Mouse (Mus musculus): ENCODE measurements at regions not wholly inside any gene's neighbourhood (a gene's known extent, or its start where the extent isn't known, plus 50 kb on each side); places are given as distances from the start of the nearest gene placed in this dataset.

- no peak for DNase-seq (ENCODE audit: low spot score)
Observed at GRCm38 (mm10) chr9:90683319-90683718, 412.7 kb upstream of the Tbc1d2b start.

DNA sequence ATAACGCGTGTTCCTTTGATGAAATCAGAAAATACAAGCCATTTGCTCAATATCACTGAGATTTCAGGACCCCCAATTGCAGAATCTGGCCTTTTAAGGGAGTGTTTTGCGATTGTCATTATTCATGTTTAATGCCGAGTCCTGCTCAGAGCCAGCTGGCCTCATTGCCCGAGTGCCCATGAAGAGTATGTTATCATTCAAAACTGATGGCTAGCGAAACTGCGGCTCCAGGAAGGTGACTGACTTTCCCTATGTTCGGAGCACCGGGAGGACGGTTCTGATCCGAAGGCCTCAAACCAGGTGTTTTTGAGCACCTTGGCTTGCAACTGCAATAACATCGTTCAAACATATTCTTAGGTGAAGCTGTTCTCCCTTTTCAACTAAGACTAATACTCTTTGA lies 419.5 kb upstream of the Tbc1d2b start:
- DNase-seq (ENCODE audit: low spot score): no peak

DNA sequence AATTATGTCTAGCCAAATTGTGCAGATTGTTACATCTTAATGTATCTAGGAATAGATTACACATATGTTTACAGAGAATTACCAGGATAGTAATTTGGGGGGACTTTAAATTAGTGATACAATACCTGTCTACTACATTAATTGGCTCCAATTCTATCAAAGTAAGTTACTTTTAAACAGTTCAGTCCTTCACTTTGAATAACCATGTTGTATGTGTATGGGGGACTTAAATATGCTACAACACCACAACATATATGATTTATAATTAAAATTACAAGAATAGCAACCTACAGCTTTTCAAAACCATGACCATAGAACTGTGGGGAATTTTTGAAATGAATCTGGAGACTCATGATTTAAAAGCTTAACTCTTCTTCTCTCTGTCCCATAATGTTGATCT lies 420.5 kb upstream of the Tbc1d2b start:
- no peak for DNase-seq (ENCODE audit: low spot score)

DNA sequence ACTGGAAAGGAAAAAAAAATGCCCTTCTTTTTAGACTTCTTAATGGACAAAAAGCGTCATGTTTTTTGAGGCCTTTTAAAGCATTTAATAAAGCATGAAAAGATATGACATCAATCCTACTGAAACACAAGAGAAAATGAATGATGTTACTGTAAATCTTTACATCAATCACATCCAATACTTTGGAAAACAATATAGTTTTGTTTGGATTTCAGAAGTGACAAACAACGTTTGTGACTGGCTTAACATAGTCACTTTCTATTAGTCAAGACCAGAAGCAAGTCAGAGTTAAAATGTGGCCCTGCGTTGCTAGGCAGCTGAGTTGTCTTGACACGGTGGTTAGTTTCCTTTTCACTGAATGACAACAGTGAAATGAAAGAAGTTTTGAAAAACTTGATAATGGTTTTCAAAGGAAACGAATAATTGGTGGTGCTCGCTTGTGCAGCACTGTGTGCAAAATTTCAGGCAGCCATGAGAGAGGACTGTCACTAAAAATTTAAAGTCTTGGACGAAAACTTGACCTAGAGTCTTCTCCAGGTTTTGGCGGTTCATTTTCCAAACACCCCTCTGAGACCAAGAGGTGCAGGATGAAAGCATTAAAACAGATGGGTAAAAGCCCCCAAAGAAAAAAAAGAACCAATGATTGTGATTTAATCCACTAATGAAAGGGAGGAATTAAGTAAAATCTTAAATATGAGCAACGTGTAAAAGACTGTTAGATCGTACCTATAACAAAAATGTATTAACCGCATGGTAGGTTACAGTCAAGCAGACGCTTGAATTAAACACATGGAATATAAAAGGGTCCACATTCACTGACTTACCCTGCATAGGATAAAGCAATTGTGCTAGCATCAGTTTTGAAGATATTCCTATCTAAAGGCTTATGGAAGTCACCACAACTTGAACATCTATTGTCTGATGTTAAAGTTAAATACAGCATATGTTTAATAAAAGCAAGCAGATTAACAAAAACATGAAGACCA lies 421.4 kb upstream of the Tbc1d2b start:
- DNase-seq (ENCODE audit: low spot score): no peak

- no peak for DNase-seq (ENCODE audit: low spot score)
Observed at GRCm38 (mm10) chr9:90693031-90693671, 422.5 kb upstream of the Tbc1d2b start.

DNA sequence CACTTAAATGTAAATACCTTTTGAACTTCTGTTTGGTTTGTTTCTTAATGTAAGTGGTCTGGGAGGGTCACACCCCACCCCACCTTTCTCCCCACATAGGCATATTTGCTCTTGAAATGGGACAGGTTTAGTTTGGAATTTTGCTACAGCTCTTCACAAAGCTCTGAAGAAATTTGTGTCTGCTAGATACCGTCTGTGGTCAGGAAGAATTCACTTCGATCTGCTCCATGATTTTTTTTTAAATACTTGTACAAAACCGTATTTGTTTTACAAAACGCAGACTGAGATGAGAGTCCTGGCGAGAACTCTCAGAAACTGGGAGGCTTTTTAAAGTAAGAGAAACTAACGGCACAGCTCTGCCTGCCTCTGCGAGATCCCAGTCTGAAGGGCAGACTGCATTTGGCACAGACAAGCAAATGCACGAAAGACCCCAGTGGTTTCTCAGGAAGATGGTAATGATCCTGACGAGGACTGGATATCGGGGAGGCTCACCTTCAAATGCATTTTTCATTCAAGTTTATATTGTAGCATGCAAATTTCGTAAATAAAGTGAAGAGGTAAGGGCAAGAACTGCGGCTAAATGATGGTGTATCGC lies 423.5 kb upstream of the Tbc1d2b start:
- DNase-seq (ENCODE audit: low spot score): no peak

GRCm38 (mm10) chr9:90695693-90696092 lies 425.1 kb upstream of the Tbc1d2b start:
- DNase-seq (ENCODE audit: low spot score): no peak

GRCm38 (mm10) chr9:90697279-90698000 lies 426.8 kb upstream of the Tbc1d2b start:
- DNase-seq (ENCODE audit: low spot score): no peak

DNA sequence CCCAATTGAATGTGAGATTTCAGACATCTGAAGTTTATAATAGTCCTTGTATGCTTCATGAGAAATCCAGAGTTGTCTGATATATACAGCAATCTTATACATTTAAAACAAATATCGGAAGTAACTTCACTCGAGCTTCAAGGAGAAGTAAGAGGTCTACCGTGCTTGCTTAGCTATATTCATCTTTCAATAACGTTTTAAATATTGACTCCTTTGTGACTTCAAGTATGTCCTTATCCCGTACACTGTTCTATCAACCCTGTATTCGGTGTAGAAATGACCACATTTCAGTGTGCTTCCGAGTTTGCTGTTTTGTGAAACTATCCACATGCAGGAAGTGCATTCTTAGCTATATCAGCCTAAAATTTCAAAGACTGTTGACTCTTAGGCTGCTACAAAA lies 427.8 kb upstream of the Tbc1d2b start:
- DNase-seq (ENCODE audit: low spot score): no peak

DNA sequence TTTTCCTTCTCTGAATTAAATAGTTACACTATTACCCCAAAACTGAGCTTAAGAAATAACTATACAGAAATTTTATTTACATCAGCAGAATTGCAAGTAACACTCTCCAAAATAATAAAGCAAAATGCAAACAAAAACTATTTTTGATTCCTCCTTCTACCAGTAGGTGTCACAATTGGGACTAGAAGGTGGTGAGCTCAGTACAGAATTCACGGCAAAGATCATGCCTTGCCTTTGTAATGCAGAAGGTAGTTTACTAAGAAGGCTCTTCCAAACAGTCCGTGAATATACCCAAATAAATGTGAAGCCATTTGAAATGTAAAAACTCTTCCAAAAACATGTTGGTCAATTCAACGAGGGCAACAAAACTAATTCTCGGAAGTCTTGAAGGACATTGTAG lies 428.5 kb upstream of the Tbc1d2b start:
- peak; percentile 12 for DNase-seq (ENCODE audit: low spot score)

- DNase-seq (ENCODE audit: low spot score): peak; percentile 17
Observed at GRCm38 (mm10) chr9:90700236-90701179, 429.9 kb upstream of the Tbc1d2b start.

- DNase-seq (ENCODE audit: low spot score): no peak
Observed at GRCm38 (mm10) chr9:90701180-90701765, 430.7 kb upstream of the Tbc1d2b start.

- no peak for DNase-seq (ENCODE audit: low spot score)
Observed at GRCm38 (mm10) chr9:90713685-90714084, 443.1 kb upstream of the Tbc1d2b start.

GRCm38 (mm10) chr9:90731450-90731849 lies 460.8 kb upstream of the Tbc1d2b start:
- no peak for DNase-seq (ENCODE audit: low spot score)

- DNase-seq (ENCODE audit: low spot score): no peak
Observed at GRCm38 (mm10) chr9:90757175-90757574, 486.6 kb upstream of the Tbc1d2b start.

DNA sequence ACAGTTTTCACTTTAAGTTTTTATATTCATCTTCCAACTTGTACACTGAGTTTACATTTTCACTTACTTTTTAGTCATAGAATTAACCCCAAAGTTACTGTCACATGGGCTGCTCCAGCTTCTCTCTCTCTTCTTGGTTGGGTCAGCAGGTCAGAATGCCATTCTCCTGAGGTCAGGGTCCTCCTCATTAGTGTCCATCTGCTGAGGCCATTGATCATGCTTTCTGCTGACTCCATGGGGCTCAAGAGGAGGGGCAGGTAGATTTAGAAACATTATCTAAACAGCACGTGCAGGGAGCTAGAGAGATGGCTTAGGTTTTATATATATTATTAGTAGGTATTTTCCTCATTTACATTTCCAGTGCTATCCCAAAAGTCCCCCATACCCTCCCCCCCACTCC lies 503.7 kb upstream of the Tbc1d2b start:
- no peak for DNase-seq (ENCODE audit: low spot score)

DNA sequence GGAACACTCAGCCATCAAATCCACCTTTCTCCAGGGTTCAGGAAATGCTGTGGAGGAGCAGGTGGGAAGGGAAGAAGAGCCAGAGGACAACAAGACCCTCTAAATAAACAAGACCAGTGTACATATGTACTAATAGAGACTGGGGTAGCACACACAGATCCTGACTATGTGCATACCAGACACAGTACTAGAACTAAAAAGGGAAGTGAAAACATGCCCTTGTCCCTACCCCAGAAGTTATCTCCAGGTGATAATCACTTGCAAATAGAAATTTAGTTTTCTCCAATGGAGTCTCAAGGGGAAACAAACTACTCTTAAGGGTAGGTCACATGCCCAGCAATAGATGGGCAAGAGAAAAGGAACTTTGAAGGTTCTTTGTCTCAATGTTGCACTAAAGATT lies 518.9 kb upstream of the Tbc1d2b start:
- no peak for DNase-seq (ENCODE audit: low spot score)

- no peak for DNase-seq (ENCODE audit: low spot score)
Observed at GRCm38 (mm10) chr9:90791871-90792270, 521.3 kb upstream of the Tbc1d2b start.

- DNase-seq (ENCODE audit: low spot score): no peak
Observed at GRCm38 (mm10) chr9:90816844-90817243, 545.4 kb upstream of the Zic4 start.

GRCm38 (mm10) chr9:90823574-90824280 lies 538.5 kb upstream of the Zic4 start:
- DNase-seq (ENCODE audit: low spot score): no peak
